Mouse (Mus musculus) cerebral cortex, adult 2 months (tissue): ENCODE data around the gene Wdr73.

Experiments
- WGBS: fragments of 180-500 bp; shearing (Covaris S2); methylation state at CpG from one replicate; pipeline ENCODE4 v1.1.7; 2018; 5-methylcytosine and 5-hydroxymethylcytosine counted together

Gene Wdr73

DNA sequence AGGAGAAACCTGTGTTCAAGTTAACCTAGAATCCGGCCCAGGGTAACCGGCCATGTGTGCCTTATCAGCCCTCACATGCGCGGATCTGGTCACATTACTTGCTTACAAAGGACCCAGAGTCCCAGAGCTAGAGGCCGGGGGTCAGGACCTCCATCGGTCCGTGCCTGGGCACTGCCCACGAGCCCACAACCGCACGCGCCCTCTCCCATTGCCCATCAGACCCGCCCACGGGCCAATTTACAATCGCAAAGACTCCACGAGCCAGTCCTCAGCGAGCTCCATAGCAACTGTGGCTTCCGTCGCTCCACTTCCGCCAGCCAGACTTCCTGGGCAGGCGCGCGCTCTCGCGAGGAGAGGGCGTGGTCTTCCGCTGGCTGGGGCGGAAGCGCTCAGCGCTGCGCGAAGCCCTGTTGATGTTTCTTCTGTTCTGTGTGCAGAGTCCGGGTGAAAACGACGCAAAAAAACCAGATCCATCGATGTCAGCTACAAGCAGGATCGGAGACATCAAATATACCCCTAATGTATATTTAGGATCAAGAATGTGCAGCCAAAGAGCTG is at the start of gene Wdr73:
Gene Wdr73 (minus strand): TSS at position 326 of the 558 bp plus-strand sequence.
- WGBS = under 1% methylated on average over 36 of the region's 36 CpGs

DNA sequence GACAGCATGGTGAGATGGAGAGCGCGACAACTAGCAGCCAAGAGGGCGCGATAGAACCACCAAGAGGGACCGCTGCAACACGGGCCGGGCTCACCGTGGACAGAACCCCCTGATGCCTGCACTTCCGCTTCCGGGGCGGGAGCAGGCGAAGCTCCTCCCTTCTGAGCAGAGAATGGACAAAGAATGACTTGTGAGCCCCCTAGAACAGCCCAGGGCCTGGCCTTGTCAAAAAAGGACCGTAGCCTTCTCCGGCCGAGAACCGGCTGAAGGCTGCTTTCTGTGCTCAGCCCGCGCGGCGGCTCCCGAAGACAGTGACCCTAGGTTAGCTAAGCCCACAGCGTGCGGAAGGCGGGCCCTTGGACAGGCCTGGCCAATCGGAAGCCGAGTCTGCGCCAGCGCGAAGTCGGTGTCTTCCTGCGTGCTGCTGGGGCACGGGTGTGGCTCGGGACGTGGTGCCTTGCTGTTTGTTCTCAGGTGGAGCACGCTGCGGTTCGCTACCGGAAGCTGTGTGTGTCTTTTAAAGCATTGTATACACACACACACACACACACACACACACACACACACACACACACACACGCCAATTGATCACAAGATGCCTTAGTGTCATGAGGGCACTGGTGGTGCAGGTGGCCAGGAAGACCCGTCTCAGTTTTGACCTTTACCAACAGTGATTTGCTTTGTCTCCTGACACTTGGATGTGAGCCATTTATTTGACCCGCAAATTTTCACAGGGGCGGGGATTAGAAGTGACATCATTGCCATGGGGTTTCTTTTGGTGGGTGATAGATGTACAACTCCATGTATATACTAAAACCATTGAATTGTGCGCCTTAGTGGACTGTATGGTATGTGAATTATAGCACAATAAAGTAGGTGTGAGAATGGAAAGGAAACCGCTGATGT is 46.6 kb upstream of the Wdr73 start, which contains the start of gene Sec11a:
Gene Sec11a (minus strand): TSS at position 336 of the 906 bp plus-strand sequence.
- WGBS = 2% methylated on average over 44 of the region's 44 CpGs

DNA sequence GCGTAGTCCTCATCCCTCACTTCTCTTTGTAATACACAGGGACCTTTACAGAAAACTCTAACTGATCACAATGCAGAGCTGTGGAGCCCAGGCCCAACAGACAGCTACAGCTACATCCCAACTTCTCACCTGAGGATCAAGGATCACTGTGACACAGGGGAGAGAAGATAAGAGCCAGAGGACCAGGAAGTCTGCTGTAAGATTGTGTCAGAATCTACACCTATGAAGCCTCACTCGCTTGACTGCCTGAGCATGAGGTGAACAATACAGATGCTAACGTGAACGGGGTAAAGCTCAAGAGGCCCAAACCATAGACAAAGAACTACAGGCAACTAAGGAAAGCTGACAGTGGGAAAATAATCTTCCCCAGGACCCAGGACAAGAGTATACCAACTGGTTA is 38.7 kb upstream of the Wdr73 start:
- 94% methylated on average over 4 of the region's 4 CpGs for WGBS

DNA sequence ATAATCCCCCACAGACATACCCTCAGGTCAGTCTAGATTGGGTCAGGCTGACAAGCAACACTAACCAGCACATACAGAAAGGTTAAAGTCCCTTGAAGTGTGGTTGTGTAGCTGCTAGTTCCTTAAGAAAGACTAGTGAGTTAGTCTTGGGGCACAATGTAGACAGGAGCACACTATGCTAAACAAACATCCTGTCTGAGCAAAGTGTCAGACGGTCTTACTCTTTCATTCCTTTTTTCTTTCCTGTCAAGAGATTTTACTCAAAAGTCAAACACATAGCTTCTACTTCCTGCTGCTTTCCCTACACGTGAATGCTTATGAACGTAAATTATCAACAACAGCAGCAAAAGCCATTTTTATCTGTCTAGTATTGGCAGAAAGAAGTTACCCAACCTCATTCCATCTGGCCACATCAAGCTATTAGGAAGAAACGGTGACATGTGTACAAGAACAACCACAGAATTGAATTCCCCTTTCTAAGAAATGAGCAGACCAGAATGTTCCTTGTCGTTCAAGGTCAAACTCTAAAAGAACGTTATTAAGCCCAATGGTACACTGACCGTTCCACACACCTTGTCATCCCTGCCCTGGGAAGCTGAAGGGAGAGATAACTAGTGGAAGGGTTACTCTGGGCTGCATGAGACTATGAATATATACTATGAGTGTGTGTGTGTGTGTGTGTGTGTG is 35.7 kb upstream of the Wdr73 start:
- WGBS = 51% methylated on average over 7 of the region's 7 CpGs

DNA sequence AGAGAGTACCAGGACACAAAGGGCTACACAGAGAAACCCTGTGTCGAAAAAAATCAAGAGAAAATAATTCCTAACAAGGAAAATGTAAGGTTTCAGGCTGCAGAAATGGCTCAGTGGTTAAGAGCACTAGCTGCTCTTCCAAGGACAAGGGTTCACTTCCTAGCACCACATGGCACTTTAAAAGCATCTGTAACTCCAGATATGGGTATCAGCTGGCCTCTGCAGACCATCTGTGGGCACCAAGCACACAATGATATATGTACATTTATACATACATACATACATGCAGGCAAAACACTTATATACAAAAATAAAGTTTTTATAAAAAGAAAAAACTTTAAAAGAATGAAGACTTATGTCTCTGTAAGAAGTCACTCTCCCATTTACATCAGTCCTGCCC is 34.8 kb upstream of the Wdr73 start:
- WGBS = 91% methylated on average over 1 of the region's 1 CpGs

GRCm38 (mm10) chr7:80932777-80933176 is 31.7 kb upstream of the Wdr73 start:
- WGBS = 83% methylated on average over 1 of the region's 1 CpGs

DNA sequence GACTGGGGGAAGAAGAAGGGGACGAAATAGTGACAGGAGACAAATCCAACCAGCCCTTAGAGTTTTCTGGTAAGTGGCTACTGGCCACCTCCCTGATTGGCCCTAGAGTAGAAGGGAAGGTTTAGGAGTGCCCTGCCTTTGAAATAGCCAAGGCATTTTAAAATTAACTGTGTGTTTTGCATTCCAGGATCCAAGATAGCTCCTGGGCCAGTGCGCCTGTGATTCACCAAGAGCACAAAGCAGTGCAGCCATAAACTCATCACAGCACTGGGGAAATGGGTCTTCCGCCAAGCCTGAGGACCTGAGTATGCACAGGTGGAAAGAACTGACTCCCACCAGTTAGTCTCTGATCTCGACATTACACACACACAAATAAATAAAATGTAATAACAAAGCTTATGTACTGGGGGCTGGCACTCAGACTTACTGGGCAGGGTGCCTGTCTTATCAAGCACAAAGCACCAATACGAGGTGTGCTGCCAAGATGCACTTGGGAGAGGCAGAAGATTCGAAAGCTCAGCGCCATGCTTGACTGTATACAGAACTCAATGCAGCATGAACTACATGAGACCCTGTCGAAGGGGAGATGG is 30.6 kb upstream of the Wdr73 start:
- 55% methylated on average over 8 of the region's 8 CpGs for WGBS

GRCm38 (mm10) chr7:80923165-80923564 is 22.1 kb upstream of the Wdr73 start:
- WGBS = 77% methylated on average over 2 of the region's 2 CpGs

GRCm38 (mm10) chr7:80919647-80920008 is 18.6 kb upstream of the Wdr73 start:
- 86% methylated on average over 5 of the region's 5 CpGs for WGBS

GRCm38 (mm10) chr7:80918982-80919646 is 18.0 kb upstream of the Wdr73 start:
- WGBS = 72% methylated on average over 8 of the region's 8 CpGs

- 78% methylated on average over 4 of the region's 4 CpGs for whole genome bisulfite sequencing
Observed at GRCm38 (mm10) chr7:80917916-80918465, 16.9 kb upstream of the Wdr73 start.

DNA sequence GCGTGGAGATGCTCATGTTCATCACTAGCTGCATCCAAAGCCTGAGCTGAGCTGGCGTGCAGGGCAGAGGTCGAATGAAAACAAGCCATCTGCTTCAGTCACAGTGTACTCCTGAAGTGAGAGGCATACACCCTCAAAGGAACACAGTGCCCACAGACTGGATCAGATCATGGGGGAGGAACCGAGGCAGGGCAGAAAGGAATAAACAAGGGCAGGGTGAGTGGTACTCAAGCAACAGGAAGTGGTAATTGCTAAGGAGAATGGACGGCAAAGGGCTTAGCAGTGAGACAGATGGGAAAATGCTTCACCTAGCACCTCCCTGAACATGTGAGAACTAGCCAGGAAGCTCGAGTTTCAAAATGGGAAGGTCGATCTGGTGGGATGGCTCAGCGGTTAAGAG is 11.4 kb upstream of the Wdr73 start:
- WGBS = 82% methylated on average over 8 of the region's 8 CpGs

DNA sequence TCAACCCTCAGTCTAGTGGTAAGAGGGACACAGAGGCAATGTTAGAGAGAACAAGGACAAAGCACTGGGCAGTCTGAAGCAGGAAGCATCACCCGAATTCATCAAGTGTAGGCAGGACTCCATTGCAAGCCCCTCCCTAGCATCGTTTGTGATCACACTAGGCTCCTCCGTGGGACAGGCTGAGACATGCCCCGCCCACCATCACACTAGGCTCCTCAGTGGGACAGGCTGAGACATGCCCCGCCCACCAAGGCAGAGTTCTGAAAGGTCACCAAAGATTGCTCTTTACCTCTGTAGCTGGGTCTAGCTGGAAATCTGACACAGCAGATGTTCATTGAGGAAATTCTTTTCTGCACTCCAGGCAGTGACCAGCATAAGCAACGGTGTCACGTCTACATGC is 10.0 kb upstream of the Wdr73 start:
- 69% methylated on average over 7 of the region's 7 CpGs for WGBS

- WGBS = 3% methylated on average over 19 of the region's 19 CpGs
Observed at GRCm38 (mm10) chr7:80904921-80905515, 3.9 kb upstream of the Wdr73 start, which contains the start of gene Nmb. Gene Nmb (minus strand): TSS chr7:80905076.

DNA sequence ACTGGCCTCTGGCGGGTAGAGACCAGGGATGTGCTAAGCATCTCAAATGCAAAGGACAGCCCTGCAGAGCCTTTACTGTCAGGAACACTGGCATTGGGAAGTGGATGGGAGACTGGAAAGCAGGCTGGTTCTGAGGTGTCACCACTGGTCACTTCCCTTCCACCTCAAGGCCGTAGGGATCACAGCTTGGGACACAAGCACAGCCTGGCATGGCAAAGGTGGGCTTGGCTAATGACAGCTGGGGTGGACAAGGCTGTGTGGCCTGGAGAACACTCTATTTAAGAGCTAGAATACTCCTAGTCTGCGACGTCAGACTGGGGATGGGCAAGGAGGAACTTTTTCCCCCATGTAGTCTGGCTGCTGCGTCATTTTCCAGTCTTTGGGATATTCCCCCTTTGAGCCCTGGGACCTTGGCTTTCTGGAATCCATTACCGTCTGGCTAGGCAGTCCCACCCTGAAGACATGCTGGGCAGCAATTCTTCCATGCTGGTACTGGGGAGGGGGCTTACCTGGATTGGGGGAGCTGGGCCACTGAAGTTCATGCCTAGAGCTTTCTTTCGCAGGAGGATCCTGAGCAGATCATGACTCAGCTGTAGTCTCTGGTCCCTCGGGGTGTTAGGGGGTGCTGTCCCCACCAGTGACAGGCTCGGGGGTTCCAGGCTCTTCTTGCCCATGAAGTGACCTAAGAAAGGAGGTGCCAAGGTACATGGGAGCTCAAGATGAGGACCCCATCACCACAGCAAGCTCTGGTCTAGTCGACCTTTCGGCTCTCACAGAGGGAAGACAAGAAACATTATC is 2.8 kb upstream of the Wdr73 start:
- 91% methylated on average over 11 of the region's 11 CpGs for WGBS

DNA sequence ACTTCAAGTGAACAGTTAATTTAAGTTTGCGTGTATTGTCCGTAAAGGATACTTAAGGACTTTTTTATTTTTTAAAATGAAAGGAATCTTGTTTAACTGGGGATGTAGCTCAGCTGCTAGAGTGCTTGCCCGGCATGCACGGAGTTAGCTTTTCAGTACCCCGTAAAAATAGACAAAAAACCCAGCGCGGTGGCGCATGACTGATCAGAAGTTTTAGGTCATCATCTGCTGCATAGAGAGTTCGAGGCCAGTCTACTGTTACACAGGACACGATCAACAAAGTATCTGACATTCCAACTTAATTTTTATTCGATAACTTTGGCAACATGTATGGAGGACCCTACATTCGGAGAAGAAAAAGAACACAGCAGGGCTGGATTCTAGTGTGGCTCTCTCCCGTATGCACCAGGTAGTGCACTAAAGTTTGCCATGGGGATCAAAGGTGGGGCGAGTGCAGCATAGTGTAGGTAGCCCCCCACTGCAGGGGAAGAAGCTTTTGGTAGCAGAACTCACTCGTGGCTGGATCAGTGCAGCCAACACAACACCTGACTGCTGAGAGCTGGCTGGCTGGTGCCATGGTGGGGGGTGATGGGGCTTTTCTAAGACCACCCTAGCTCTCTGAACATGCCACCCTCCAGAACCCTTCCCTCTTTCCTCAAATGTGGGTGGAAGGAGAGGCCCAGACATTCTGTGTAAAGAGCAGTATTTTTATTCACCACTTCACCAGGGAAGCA is 639 bp upstream of the Wdr73 start:
- 21% methylated on average over 15 of the region's 15 CpGs for WGBS

DNA sequence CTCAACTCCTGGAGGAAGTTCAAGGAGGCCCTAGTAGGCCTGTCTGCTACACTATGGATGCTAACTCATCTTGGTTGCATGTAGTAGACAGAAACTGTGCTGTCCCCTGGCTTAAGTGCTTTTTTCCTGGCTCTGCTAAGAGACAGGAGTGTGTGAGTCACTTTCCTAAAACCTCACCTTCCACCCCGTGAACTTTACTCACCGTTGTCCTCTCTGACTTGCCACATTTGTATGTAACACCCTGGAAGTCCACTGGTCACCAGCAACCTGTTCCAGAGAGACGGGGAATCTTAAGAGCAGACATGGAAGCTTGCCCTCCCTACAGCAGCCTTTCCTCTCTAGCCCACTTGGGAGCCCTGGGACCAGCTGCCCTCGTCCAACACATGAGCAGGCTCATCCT is 3.3 kb downstream of the Wdr73 start:
- WGBS = 92% methylated on average over 4 of the region's 4 CpGs

DNA sequence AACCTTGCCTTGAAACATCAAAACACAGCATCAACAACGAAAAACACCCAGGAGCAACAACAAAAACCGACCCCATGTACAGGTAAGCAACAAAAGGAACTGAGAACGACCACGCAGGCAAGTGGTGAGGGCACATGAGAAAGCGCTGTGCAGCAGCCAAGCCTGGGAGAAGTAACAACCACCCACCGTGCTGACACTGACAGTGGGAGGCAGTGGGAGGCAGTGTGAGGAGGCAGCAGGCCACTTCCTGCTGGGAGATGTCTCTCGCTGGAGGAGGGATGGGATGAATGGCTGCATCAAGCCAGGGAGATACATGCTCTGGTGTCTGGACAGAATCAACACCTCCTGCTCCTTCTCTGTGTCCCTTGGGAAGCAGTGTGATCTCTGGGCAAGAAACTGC is 3.9 kb downstream of the Wdr73 start:
- 53% methylated on average over 7 of the region's 7 CpGs for WGBS

- WGBS = 82% methylated on average over 14 of the region's 14 CpGs
Observed at GRCm38 (mm10) chr7:80894815-80895519, 6.1 kb downstream of the Wdr73 start.
